Mouse (Mus musculus) G1E-ER4 (cell line): ENCODE measurements around the gene Nmnat1. TPM values are rescaled to one million over a fixed set of nuclear protein-coding genes. Genes with fewer than 3 reads are reported as not detected.

Experiments used
- GATA1 ChIP-seq: IDR thresholded peaks from one replicate; pipeline ENCODE4 v1.8.0; 2012; ENCODE audit warnings: low read length, inconsistent platforms
- polyA plus RNA-seq: library from polyadenylated mRNA; stranded (reverse); fragments of >175 nt; gene quantifications from 2 replicates; pipeline ENCODE4 v1.2.3, GENCODE M21; 2012

The Nmnat1 gene
- polyA plus RNA-seq: 1.6 and 3.2 TPM in 2 replicates

- no peak for TF ChIP-seq GATA1
These were observed at the start of gene Nmnat1, which contains the start of gene Lzic for GRCm38 (mm10) chr4:149485053-149485824. TSS of gene Nmnat1 (minus strand) at chr4:149485202. TSS of gene Lzic (plus strand) at chr4:149485229.

GRCm38 (mm10) chr4:149529691-149530090, 44.7 kb upstream of the Nmnat1 start:
- no peak for TF ChIP-seq GATA1

- no peak for TF ChIP-seq GATA1
These were observed 42.8 kb upstream of the Nmnat1 start for GRCm38 (mm10) chr4:149527621-149528354.

GRCm38 (mm10) chr4:149526330-149526729, 41.3 kb upstream of the Nmnat1 start:
- no peak for TF ChIP-seq GATA1

GRCm38 (mm10) chr4:149525811-149526210, 40.8 kb upstream of the Nmnat1 start:
- no peak for TF ChIP-seq GATA1

GRCm38 (mm10) chr4:149525170-149525569, 40.2 kb upstream of the Nmnat1 start:
- TF ChIP-seq GATA1: no peak

GRCm38 (mm10) chr4:149523961-149524360, 39.0 kb upstream of the Nmnat1 start:
- no peak for TF ChIP-seq GATA1

GRCm38 (mm10) chr4:149521258-149521657, 36.3 kb upstream of the Nmnat1 start:
- no peak for TF ChIP-seq GATA1

- no peak for TF ChIP-seq GATA1
These were observed 33.6 kb upstream of the Nmnat1 start for GRCm38 (mm10) chr4:149518351-149519220.

- TF ChIP-seq GATA1: no peak
These were observed 32.9 kb upstream of the Nmnat1 start, which contains the start of gene Ctnnbip1 for GRCm38 (mm10) chr4:149517868-149518340. TSS of gene Ctnnbip1 (plus strand) at chr4:149518236.

GRCm38 (mm10) chr4:149515706-149516105, 30.7 kb upstream of the Nmnat1 start:
- TF ChIP-seq GATA1: no peak

GRCm38 (mm10) chr4:149512072-149512471, 27.1 kb upstream of the Nmnat1 start:
- no peak for TF ChIP-seq GATA1

GRCm38 (mm10) chr4:149511221-149511646, 26.2 kb upstream of the Nmnat1 start:
- TF ChIP-seq GATA1: no peak

GRCm38 (mm10) chr4:149506904-149507303, 21.9 kb upstream of the Nmnat1 start:
- TF ChIP-seq GATA1: no peak

- no peak for TF ChIP-seq GATA1
These were observed 20.4 kb upstream of the Nmnat1 start for GRCm38 (mm10) chr4:149505261-149505967.
